Mouse (Mus musculus) activated CD4-positive, CD25-positive, alpha-beta regulatory T cell (primary cell): Measurements from ENCODE around the gene Gspt1. TPM values are rescaled to one million over a fixed set of nuclear protein-coding genes. Genes with fewer than 3 reads are reported as not detected.

Experiments
- polyA plus RNA-seq, 2 experiments: library from polyadenylated mRNA; unstranded; fragments of 100-300 nt; shearing (Covaris generic); gene quantifications; one replicate each; pipeline ENCODE4 v1.2.1; 2017

Gene Gspt1
- 10 to 100 TPM; 82.6 to 83.8 TPM for polyA plus RNA-seq

DNA sequence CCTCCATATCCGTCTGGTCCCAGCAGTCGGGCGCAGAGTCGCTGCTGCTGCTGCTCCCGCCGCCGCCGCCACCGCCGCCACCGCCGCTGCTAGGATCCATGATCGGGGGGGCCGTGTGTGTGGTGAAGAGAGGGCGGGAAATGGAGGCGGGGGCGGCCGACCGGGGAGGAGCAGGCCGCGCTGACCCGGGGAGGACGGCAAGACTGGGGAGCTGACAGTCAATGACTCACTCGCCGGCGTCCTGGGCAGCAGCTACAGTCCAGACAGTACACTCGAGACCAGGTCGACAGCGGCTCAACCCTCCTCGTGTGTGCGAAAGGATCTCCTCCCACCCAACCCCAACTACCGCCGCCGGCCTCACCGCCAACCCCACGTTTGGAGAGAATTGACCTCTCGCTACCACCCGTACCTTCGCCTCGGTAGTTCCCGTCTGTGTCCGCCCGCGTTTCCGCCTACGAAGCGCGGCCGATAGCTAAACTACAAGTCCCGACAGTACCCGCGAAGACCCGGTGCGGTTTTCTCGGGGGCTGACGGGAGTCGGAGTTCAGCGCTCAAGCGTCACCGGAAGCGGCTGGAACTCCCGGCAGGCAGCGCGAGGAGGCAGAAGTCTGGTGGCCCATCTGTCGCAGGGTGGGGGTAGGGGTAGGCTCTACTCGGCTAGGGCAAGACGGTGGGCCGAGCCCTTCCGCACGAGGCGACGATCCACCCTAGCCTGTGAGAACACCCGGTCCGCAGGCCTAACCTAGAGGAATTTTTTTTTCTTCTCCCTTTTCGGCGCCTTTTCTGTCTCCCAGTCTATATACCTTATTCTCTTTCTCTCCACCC lies at the start of gene Gspt1:
Gspt1 (minus strand) TSS at position 428 of the 825 bp plus-strand sequence.

DNA sequence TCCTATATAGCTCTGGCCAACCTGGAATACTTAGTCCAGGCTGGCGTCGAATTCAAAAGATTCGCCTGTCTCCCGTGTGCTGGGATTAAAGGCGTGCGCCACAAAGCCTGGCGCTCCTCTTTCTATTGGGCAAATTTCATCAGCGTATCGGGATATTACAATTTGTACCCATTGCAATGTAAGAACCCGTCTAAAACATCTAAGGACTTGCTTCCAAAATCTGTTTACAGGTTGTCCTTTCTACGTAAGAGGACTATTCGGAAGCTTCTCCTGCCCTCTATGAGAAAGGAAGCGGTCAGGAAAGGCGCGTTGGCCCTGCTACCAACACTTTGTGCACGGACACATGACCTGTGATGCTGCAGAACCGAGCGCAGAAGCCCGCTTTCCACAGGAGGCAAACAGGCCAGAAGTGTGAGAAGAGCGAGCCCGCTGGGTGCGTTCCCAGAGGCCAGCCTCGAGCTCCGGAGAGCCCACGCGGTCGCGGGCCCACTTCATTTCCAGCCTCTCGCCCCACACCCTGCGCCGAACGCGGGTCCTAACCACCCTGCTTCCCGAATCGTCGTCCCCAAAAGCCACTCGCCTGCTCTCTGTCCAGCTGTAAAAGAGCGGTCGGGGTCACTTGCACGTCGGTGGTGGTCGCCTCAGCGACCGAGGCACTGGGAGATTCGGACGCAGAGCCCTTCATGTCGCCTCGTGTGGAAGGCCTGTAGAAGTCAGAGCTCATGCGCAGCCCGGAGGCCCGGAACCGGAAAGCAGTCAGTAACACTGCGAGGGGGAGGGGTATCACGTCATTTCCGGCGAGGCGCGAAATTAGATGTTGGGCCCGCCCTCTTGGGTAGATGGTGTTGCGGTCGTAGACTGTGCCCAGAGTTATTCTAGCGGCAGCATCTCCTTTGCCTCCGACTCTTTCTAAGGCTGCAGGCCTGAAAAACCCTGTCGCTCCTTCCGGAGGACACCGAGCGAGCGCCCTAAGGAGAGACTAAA lies 51.3 kb downstream of the Gspt1 start, which contains the start of gene Rsl1d1:
Rsl1d1 (minus strand) TSS at position 761 of the 984 bp plus-strand sequence.

DNA sequence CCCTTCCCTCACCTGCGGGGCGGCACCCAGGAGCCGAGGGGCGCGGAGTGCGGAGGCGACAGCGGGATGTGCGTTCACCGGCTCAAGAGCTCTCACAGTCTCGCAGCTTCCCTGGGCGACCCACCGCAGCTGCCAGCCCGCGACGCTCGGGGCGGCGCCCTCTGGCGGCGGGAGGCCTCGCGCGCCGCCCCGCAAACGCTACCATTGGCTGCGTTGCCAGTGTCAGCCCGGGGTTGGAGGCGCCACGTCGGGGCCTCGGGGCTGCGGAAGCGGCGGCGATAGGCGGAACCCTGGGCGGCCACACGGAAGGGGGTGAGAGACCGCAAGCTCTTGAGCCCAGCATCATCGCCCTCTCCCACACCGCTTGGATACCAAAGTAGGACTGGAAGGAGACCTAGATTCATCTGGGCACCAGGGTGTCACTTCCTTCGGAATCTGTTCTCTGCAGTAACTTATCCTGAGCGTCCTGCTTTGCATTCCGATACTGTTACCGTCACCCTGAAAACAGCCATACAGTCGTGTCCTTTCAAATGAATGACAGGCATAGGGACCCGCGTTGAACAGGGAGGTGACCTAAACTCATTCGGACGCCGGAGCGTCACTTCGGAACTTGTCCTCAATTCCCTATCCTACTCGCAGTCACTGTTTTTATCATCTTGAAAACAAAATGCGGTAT lies 77.8 kb downstream of the Gspt1 start, which contains the start of gene Zc3h7a:
Zc3h7a (minus strand) TSS at position 186 of the 676 bp plus-strand sequence.

Other genes with a start within 250 kb of the Gspt1 start
- 1 to 10 TPM in 1 of 2 experiments, under 1 TPM in 1; 0.85 to 1.6 TPM for gene Snn, start 193.4 kb downstream of the Gspt1 start, polyA plus RNA-seq
- gene Litaf, start 188.2 kb downstream of the Gspt1 start, polyA plus RNA-seq = 10 to 100 TPM; 34.5 to 44.2 TPM
- 10 to 100 TPM; 38.2 to 43.7 TPM for gene Txndc11, start 119.7 kb downstream of the Gspt1 start, polyA plus RNA-seq
- 100 to 1,000 TPM; 249 to 291 TPM for gene Zc3h7a, start 77.9 kb downstream of the Gspt1 start, polyA plus RNA-seq
- 100 to 1,000 TPM; 125 to 191 TPM for gene Rsl1d1, start 51.0 kb downstream of the Gspt1 start, polyA plus RNA-seq
- under 1 TPM in 1 of 2 experiments, not detected in 1; 0.43 TPM for gene Tnfrsf17, start 59.5 kb upstream of the Gspt1 start, polyA plus RNA-seq
- gene Snx29, start 68.6 kb upstream of the Gspt1 start, polyA plus RNA-seq = 10 to 100 TPM; 13.7 to 15.0 TPM